Mouse (Mus musculus) left cerebral cortex, adult 9 months (tissue): ENCODE measurements around the gene Gal3st3.
"Not testable (repeated sequence)": the region's sequence is repeated elsewhere in the genome, so short reads cannot be mapped to it uniquely, and the experiment has no call there.

Experiments used
- DNase-seq, 2 experiments: peaks; one replicate each; pipeline ENCODE4 v3.0.0; 2022; ENCODE audit warnings: low spot score in 2 of 2

The Gal3st3 gene

DNA sequence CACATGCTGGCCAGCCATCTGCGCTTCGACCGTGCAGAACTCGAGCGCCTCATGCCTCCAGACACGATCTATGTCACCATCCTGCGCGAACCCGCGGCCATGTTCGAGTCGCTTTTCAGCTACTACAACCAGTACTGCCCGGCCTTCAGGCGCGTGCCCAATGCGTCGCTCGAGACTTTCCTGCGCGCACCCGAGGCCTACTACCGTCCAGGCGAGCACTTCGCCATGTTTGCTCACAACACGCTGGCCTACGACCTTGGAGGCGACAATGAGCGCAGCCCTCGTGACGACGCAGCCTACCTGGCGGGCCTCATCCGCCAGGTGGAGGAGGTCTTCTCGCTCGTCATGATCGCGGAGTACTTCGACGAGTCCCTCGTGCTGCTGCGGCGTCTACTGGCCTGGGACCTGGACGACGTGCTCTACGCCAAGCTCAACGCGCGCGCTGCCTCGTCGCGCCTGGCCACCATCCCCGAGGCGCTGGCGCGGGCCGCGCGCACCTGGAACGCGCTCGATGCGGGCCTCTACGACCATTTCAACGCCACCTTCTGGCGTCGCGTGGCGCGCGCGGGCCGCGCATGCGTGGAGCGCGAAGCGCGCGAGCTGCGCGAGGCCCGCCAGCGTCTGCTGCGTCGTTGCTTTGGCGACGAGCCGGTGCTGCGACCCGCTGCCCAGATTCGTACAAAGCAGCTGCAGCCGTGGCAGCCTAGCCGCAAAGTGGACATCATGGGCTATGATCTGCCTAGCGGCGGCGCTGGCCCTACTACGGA is 9.0 kb downstream of the Gal3st3 start:
- DNase-seq: no peak

DNA sequence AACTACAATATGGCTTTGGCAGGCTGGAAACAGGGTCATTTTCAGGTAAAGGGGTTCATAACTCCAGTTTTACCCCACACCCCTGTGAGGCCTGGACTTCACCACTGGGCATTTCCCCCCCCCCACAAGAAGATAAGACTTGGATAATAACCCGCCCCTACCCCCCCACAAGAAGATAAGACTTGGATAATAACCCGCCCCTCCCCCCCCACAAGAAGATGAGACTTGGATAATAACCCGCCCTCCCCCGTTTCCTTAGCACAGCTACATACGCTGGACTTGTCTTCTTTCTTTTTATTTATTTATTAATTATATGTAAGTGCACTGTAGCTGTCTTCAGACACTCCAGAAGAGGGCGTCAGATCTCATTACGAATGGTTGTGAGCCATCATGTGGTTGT is 10.9 kb downstream of the Gal3st3 start:
- DNase-seq: no peak

DNA sequence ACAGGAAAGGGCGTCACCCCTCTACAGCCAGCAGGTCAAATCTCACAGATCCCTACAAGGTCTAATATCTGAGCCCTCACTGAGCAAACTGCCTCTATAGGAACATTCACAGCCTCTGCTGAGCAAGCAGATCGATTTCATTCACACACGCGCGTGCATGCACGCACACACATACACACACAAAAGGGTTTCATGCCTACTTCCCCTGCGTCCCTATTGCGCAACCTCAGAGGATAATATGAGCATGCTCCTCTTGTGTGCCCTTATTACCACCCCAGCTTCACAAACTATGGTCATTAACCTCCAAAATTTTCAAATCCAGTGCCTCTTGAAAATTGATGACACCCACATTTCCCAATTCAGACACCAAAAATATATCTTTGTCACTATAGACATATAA is 15.1 kb downstream of the Gal3st3 start:
- no peak for DNase-seq

DNA sequence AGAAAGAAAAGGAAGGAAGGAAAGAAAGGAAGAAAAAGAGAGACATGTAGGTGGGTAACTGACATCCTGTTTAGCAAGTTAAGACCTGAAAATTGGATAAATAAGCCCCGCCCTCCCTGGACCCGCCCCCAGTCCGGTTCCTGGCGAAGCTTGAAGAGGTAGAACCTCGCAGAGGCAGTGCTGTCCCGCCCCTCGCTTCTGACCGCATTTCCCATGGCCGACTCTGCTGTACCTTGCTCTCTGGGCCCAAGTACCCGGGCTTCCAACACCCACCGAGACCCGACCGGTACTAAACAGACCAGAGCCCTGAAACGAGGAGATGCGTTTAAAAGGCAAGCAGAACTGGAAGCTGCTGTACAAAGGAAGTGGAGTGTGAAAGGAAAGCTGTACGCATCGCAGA is 25.7 kb downstream of the Gal3st3 start:
- no peak for DNase-seq

DNA sequence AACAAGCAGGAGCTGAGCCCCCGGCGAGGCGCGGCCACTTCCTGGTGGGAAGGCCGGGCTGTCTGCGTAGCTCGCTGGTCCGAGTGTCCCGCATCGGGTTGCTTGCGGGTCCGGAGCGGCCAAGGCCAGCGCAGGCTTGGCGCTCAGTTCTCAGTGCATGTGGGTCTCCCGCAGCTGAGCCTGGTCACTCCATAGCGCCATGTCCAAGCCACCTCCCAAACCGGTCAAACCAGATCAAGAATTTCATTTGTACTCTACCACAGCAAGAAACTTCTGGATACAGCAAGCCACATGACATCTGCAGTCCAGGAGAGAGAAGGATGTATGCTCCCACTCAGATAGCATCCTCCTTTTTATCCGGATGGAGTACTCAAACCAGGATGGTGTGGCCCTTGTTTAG is 29.8 kb downstream of the Gal3st3 start:
- no peak for DNase-seq

DNA sequence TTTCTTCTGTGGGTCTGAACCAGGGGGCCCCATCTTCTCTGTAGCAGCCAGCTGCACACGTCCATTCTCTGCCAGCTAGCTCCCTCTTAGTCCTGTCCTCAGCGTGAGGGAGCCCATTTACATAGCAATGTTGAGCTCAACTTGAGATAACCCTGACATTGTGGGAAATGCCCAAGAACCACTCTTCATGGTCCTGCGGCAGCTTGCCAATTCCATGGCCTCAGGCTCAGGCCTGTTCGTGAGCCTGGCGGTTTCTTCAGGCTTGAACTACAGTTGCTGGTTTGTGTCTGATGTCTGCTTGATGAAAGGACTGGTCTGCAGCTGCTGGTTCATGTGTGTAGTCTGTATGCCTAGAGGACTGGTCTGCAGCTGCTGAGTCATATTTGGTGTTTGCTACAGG is 36.6 kb downstream of the Gal3st3 start:
- no peak for DNase-seq

DNA sequence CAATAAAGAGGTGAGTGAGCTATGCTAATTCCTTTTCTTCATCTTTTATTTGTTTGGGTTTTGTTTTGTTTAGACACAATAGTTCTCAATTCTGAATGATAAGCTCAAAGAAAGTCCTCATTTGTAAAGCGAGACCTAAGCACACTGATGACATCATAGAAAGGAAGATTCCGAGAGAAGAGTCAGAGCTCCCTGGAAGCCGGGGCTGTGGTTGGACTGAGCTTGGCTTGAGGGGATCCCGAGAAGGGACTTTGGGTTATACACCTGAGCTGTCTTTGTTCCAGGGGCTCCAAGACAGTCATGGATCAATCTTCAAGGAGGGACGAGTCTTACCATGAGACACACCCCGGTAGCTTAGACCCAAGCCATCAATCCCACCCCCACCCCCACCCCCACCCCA is 37.3 kb downstream of the Gal3st3 start, which contains the start of gene Catsper1:
TSS of gene Catsper1 (plus strand) at position 301 of the 400 bp plus-strand sequence.
- DNase-seq: no peak

DNA sequence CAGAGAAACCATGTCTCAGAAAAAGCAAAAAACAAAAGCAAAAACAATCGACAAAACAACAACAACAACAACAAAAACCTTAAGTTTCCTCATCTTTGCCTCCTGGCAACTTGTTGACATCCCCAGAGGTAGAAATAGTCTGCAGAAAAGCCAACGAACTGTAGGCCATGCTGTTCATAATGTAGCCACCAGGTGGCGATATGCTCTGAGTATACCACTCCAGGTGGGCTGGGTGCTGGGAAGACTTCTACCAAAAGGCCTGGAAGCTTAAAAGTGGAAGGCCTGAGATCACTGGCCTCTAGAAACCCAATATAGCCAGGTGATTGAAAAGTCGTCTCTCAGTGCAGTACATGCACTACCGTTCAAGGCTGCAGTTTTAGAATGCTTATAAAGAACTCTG is 39.8 kb downstream of the Gal3st3 start:
- DNase-seq: peak; percentile 20 to 85

DNA sequence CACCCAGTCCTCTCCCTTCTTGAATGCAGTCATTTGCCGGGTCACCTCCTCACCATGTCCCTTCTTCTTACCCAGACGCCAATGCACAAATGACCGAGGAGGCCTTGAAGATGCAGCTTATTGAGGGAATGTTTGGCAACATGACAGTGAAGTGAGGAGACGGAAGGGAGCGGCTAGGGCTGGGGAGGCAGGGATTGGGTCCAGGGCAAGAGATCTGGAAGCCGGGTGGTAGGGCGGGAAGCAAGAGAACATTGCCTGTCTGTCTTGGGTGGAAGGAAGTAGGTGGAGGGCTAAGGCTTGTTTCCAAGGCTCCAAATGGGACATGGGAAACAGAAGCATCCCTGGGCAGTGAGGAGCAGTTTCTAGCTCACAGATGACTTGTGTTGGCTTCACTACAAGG is 43.2 kb downstream of the Gal3st3 start:
- DNase-seq: no peak

DNA sequence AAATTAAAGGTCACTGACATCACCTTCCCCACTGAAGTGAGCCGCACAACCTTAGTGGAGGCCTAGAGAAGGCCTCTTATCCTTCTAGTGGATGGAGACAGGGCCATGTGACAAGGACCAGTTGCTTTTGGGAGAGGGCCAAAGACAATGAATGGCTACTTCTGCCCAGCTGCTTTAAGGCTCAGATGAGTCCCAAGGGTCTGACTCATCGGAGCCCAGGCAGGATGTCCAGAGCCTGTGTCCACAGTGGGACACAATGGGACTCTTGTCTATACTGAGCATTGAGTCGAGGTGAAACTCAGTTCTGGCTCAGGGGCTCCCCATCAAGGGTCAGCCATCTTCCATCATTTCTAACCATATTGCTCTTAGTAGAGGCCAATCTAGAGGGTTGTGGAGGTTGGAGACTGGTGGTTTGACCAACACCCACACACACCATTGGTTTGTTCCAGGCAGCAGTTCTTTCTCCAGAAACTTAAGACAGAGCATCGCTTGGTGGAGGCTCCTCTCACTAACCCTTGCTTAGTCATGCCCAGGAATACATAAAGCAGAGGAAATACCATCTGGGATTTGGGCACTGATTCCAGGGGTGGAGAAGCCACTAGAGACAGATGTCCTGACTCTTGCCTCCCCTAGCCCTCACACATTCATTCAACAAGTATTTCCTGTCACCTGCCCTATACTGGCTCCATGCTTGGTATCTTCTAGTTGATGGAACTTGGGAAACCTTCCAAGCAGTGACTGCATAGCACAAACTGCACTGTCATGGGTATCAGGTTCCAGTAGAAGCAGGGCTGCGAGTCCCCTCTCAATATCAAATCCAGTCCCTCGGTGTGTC is 47.4 kb downstream of the Gal3st3 start:
- DNase-seq: no peak

DNA sequence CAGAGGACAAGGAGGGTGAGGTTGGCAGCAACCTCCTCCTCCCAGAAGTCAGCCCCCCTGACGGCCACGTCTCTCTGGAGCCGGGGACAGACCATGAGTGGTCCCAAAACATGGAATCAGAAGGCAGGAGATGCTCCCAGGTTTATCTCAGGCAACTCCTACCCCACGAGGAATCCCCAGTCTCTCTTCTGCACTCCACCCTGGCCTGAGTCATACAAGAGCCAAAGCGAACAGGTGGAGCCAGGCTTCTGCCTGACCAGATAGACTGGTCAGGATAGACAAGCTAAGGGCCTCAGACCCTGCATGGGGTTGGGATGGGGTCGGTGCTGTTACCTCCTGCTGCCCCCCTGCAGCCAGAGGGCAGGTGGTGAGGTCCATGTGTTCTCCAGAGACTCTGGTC is 49.9 kb downstream of the Gal3st3 start:
- no peak for DNase-seq

DNA sequence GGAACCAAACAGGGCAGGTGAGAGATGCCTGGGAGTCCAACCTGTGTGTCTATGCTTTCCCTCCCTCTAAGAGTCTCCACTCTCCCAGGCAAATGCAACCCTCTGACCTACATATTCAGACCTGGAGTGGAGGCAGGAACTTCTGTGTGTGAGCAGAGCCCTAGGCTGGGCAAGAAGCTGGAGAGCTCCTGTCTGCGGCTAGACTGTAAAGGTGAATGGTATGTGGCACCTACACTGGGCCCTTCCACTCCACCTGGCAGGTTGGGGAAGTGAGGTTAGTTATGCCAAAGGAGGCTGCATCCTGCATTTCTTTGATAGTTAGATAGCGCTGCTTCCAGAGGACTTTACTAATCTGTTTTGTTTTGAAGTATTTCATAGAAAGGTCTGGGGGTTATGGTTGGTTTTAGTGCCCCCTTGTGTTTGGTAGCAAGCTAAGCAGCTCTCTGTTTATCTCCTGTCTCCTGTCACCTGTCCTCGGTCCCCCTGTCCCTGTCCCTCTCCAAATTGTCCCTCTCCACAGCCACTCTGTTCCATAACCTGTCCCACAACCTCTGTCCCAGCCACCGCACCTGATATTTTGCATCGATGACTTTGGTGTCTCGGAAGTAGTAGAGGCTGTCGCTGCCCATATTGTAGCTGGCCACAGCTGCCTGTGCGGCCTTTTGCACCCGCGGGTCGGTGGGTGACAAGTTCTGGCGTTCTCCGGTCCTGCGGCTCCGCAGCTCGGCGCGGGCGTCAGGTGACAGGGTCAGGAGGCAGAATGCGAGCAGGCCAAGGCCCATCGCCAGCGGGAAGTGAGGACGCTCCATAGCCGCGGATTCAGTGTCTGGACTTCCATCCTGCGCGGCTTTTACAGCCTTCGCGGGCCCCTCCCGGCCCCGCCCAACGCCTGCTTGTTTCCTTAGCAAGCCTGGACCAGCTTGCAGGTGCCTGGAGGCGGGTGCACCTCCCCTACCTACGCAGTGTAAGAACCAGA is 50.7 kb downstream of the Gal3st3 start:
- peak in 1 of 2 experiments; percentile 24 for DNase-seq

DNA sequence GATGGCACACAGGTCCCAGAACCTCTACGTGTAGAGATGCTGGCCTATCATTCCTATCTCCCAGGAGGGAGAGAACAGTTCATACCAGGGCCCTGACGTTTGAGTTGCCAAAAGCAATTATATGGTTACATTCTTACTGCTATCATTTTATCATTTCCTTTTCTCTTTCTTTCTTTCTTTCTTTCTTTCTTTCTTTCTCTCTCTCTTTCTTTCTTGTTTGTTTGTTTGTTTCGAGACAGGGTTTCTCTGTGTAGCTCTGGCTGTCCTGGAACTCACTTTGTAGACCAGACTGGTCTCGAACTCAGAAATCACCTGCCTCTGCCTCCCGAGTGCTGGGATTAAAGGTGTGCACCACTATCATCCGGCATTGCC is 51.4 kb downstream of the Gal3st3 start, which contains the start of gene Cst6:
TSS of gene Cst6 (minus strand) at position 73 of the 372 bp plus-strand sequence.
- not testable (repeated sequence) for DNase-seq

DNA sequence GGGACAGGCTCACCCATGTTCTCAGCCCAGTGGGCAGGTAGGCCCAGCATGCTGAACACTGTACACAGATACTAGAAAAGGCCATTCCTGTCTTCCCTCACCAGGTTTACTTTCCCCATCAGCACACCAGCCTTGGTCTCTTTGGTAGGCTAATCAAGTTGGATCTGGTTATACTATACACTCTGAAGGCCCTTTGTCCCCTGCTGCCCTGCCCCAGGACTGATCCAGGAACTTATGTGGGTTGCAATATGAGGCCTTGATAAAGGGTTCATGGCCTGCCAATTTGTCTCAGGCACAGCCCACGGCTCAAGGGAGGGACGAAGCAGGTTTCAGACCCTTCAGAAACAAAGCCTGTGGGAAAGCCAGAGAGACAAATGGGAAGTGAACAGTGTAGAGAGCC is 55.5 kb downstream of the Gal3st3 start:
- no peak for DNase-seq

DNA sequence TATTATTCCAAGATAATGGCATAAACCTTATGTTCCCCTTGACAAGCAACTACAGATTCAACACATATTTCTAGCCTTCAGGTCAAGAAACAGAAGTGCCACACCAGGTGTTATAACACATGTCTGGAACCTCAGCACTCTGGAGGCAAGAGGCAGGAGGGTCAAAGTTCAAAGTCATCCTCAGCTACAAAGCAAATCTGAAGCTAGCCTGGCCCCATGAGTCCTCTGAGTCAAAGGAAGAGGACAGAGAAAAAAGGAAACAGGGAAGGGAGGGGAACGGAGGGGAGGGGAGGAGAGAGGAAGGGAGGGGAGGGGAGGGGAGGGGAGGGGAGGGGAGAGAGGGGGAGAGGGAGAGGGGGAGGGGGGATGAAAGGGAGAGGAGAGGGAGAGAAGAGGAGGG is 57.9 kb downstream of the Gal3st3 start:
- no peak for DNase-seq
